Mouse (Mus musculus) erythroblast, adult 5-6 weeks (primary cell): ENCODE data around the gene CK137956. TPM values are rescaled to one million over a fixed set of nuclear protein-coding genes. Genes with fewer than 3 reads are reported as not detected.

Experiments
- ATAC-seq: replicated peaks from 2 replicates; pipeline ENCODE4 v1.8.0; 2016; ENCODE audit warnings: moderate number of reproducible peaks, mild to moderate bottlenecking, moderate TSS enrichment, inconsistent platforms; ENCODE audit not compliant: poor library complexity, low FRiP score, severe bottlenecking
- total RNA-seq, 2 experiments: library from RNA; stranded (forward) in 1 of 2; stranded (reverse) in 1 of 2; fragments of 150-400 nt in 1 of 2; fragments of 200-764, 138-1000 nt in 1 of 2; gene quantifications; 2 replicates each; pipeline versions ENCODE4 v1.2.3 to v1.2.4; 2015 to 2017; ENCODE audit warnings: low replicate concordance in 2 of 2

Gene CK137956
- total RNA-seq, 2 experiments from 2014 or later: not detected

GRCm38 (mm10) chr4:127937474-127937873 is 33.3 kb downstream of the CK137956 start:
- no peak for ATAC-seq

GRCm38 (mm10) chr4:127935369-127935768 is 35.4 kb downstream of the CK137956 start:
- no peak for ATAC-seq

- no peak for ATAC-seq
Observed at GRCm38 (mm10) chr4:127913551-127913950, 57.2 kb downstream of the CK137956 start.

- ATAC-seq: no peak
Observed at GRCm38 (mm10) chr4:127907151-127907550, 63.6 kb downstream of the CK137956 start.

- ATAC-seq: no peak
Observed at GRCm38 (mm10) chr4:127903954-127904353, 66.8 kb downstream of the CK137956 start.

GRCm38 (mm10) chr4:127900893-127901456 is 69.8 kb downstream of the CK137956 start:
- ATAC-seq: no peak

GRCm38 (mm10) chr4:127889071-127889470 is 81.7 kb downstream of the CK137956 start:
- no peak for ATAC-seq

GRCm38 (mm10) chr4:127878966-127879365 is 91.8 kb downstream of the CK137956 start:
- ATAC-seq: no peak

Other genes with a start within 250 kb of the CK137956 start
- gene Csmd2, start 16.9 kb upstream of the CK137956 start, total RNA-seq (2015; ENCODE audit: low replicate concordance): not detected in 2 replicates
- gene Csmd2, start 16.9 kb upstream of the CK137956 start, total RNA-seq (2017; ENCODE audit: low replicate concordance): not detected in 2 replicates